Mouse (Mus musculus): Measurements from ENCODE around the gene Nkap. TPM values are rescaled to one million over a fixed set of nuclear protein-coding genes. Genes with fewer than 3 reads are reported as not detected.
"Not testable (repeated sequence)": the region's sequence is repeated elsewhere in the genome, so short reads cannot be mapped to it uniquely, and the experiment has no call there.

Gene Nkap
- polyA plus RNA-seq, 1 experiment from 2014 or later, result 20.7 TPM

DNA sequence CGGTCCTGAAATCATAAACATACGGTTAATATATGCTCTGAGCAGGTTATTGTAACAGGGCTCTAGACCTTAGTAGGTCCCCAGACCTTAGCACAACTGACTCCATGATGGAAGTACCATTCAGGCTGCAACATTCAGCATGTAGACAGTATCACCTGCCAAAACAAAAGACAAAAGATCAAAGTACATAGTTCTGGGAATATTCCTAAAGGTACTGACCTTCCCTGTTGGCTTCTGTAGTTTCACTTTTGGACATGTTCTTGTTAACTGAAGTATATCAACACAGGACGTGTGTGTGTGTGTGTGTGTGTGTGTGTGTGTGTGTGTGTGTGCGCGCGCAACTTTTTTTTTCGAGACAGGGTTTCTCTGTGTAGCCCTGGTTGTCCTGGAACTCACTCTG, 1.1 kb upstream of the Nkap start:
- Histone ChIP-seq H3K4me2 (ENCODE audit: low read length) (no peak overlapping the region), H3K9ac (ENCODE audit: low read depth, low read length) (no peak overlapping the region), H3K9me3 (ENCODE audit: control insufficient read depth, low read length) (no peaks in the 10 kb centered on the region), H3K27ac (ENCODE audit: low read depth, low read length) (no peak overlapping the region), H3K4me1 (ENCODE audit: control insufficient read depth, insufficient read depth, low read depth, low read length) (peaks cover 8% of the 10 kb centered on the region), H3K27me3 (replicated peaks; ENCODE audit: control insufficient read depth, insufficient read depth, low read length) (no peaks in the 10 kb centered on the region), H3K36me3 (ENCODE audit: control insufficient read depth, insufficient read depth, low read length) (no peaks in the 10 kb centered on the region), H3K4me3 (ENCODE audit: low read length) (no peak overlapping the region)
- WGBS, result 95% methylated on average over 7 of the region's 7 CpGs
- ATAC-seq, result no peak

DNA sequence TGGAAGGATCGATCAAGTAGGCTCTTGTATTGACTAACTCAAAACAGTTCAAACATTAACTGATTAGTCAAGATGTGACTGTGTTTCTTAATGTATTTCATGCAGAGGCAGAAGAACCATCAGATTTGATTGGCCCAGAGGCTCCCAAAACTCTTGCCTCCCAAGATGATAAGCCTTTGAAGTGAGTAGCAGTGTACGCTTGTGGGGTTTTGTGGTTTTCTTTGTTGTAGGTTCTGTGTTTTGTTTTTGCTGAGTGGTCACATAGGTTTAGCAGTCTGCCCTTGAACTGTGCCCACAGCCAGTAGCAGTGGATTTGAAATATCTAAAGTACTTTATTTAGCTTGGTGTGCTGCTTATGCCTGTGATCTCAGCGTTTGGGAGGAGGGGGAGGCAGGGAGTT, 15.1 kb downstream of the Nkap start:
- 95% methylated on average over 3 of the region's 3 CpGs for WGBS
- no peak overlapping the region for H3K4me2 ChIP-seq (ENCODE audit: low read length)
- no peaks in the 10 kb centered on the region for H3K9me3 ChIP-seq (ENCODE audit: control insufficient read depth, low read length)
- no peaks in the 10 kb centered on the region for H3K27me3 ChIP-seq (replicated peaks; ENCODE audit: control insufficient read depth, insufficient read depth, low read length)
- H3K4me1 ChIP-seq (ENCODE audit: control insufficient read depth, insufficient read depth, low read depth, low read length), result no peaks in the 10 kb centered on the region
- no peak for ATAC-seq
- no peak overlapping the region for H3K4me3 ChIP-seq (ENCODE audit: low read length)
- peaks cover 5% of the 10 kb centered on the region; the same call in 1 of the 2 replicates for H3K36me3 ChIP-seq (ENCODE audit: control insufficient read depth, insufficient read depth, low read length)
- no peak overlapping the region for H3K9ac ChIP-seq (ENCODE audit: low read depth, low read length)
- H3K27ac ChIP-seq (ENCODE audit: low read depth, low read length), result no peak overlapping the region

DNA sequence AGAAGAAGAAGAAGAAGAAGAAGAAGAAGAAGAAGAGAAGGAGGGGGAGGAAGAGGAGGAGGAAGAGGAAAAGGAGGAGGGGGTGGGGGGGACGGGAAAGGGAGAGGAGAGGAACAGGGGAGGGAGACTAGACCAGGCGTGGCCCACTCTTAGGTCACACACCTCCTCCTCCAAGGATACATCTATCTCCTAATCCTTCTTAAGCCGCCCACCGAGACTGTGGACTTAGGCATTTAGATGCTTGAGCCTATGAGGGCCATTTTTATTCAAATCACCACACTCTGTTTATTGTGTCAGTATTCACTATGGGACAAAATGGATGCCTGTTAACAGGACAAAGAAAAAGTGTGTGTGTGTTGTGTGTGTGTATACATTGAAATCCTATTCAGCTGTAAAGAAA, 17.9 kb downstream of the Nkap start:
- H3K27ac ChIP-seq (ENCODE audit: low read depth, low read length); H3K4me3 ChIP-seq (ENCODE audit: low read length); H3K4me2 ChIP-seq (ENCODE audit: low read length); ATAC-seq; H3K4me1 ChIP-seq (ENCODE audit: control insufficient read depth, insufficient read depth, low read depth, low read length); H3K36me3 ChIP-seq (ENCODE audit: control insufficient read depth, insufficient read depth, low read length); H3K9me3 ChIP-seq (ENCODE audit: control insufficient read depth, low read length); H3K9ac ChIP-seq (ENCODE audit: low read depth, low read length); H3K27me3 ChIP-seq (replicated peaks; ENCODE audit: control insufficient read depth, insufficient read depth, low read length): not testable (repeated sequence)
- WGBS, result no CpG with 5 or more reads among the region's 4 CpGs

DNA sequence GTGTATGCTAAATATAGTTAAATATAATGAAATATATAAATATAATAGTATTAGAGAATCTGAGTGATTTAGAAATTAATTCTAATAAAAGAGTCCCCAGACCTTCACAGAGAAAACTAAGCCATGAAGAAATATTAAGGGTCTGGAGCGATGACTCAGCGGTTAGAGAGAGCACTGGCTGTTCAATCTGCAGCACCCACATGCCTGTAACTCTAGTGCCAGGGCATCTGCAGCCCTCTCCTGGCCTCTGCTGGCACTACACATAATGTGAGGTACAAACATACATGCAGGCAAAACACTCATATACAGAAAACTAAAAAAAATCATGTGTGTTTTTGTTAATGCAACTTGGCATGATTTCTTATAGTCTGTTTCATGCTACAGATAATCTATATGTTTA, 18.4 kb downstream of the Nkap start:
- ATAC-seq, result no peak
- Histone ChIP-seq H3K4me1 (ENCODE audit: control insufficient read depth, insufficient read depth, low read depth, low read length) (no peaks in the 10 kb centered on the region), H3K36me3 (ENCODE audit: control insufficient read depth, insufficient read depth, low read length) (peaks cover 3% of the 10 kb centered on the region; the same call in 1 of the 2 replicates), H3K4me3 (ENCODE audit: low read length) (no peak overlapping the region), H3K27me3 (replicated peaks; ENCODE audit: control insufficient read depth, insufficient read depth, low read length) (no peaks in the 10 kb centered on the region), H3K4me2 (ENCODE audit: low read length) (no peak overlapping the region), H3K9me3 (ENCODE audit: control insufficient read depth, low read length) (no peaks in the 10 kb centered on the region), H3K27ac (ENCODE audit: low read depth, low read length) (no peak overlapping the region), H3K9ac (ENCODE audit: low read depth, low read length) (no peak overlapping the region)
- 94% methylated on average over 2 of the region's 2 CpGs for WGBS

DNA sequence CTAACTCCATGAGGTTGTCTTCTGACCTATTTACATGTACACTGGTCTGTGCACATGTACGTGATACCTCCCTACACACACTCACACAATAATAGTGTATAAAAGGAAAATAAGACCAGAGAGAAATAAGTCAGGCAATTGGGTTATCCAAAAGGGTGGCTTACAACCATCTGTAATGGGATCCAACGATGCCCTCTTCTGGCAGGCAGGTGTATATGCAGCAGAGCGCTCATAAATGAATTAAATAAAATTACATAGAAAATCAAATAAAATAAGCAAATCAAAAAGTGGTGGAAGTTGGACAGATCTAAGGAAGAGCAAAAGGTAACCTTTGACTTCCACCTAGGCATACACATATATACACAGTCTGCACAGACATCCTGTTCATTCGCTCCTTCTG, 31.2 kb downstream of the Nkap start:
- Histone ChIP-seq H3K27me3 (replicated peaks; ENCODE audit: control insufficient read depth, insufficient read depth, low read length) (no peaks in the 10 kb centered on the region), H3K9ac (ENCODE audit: low read depth, low read length) (no peak overlapping the region), H3K9me3 (ENCODE audit: control insufficient read depth, low read length) (no peaks in the 10 kb centered on the region), H3K4me3 (ENCODE audit: low read length) (no peak overlapping the region), H3K36me3 (ENCODE audit: control insufficient read depth, insufficient read depth, low read length) (0 out of 2 replicates have a peak, but pooled peaks cover 2% of the 10 kb centered on the region), H3K27ac (ENCODE audit: low read depth, low read length) (no peak overlapping the region), H3K4me1 (ENCODE audit: control insufficient read depth, insufficient read depth, low read depth, low read length) (no peaks in the 10 kb centered on the region), H3K4me2 (ENCODE audit: low read length) (no peak overlapping the region)
- WGBS, result 63% methylated on average over 4 of the region's 4 CpGs
- ATAC-seq, result no peak

DNA sequence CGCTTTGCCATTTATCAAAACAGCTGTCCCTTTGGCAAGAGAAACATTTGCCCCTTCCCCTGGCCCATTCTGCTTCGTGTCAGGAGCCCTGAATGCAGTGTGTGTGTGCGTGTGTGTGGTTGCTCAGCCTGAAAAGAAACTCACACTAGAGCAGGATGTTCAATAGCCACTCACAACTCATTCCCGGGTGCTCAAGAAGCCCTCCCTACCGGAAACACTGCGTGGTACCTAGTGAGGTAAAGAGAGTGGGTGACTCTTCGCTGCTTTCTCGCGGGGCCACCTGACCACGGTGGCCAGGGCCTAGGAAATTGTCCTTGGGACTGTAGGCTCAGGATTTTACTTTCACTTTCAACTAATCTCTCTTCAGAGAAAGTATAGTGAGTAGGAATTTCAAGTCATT, 34.6 kb downstream of the Nkap start:
- Histone ChIP-seq H3K4me1 (ENCODE audit: control insufficient read depth, insufficient read depth, low read depth, low read length) (no peaks in the 10 kb centered on the region), H3K9me3 (ENCODE audit: control insufficient read depth, low read length) (no peaks in the 10 kb centered on the region), H3K27ac (ENCODE audit: low read depth, low read length) (no peak overlapping the region), H3K36me3 (ENCODE audit: control insufficient read depth, insufficient read depth, low read length) (no peaks in the 10 kb centered on the region), H3K27me3 (replicated peaks; ENCODE audit: control insufficient read depth, insufficient read depth, low read length) (no peaks in the 10 kb centered on the region), H3K9ac (ENCODE audit: low read depth, low read length) (no peak overlapping the region), H3K4me3 (ENCODE audit: low read length) (no peak overlapping the region), H3K4me2 (ENCODE audit: low read length) (no peak overlapping the region)
- 67% methylated on average over 9 of the region's 10 CpGs for WGBS
- ATAC-seq, result no peak

DNA sequence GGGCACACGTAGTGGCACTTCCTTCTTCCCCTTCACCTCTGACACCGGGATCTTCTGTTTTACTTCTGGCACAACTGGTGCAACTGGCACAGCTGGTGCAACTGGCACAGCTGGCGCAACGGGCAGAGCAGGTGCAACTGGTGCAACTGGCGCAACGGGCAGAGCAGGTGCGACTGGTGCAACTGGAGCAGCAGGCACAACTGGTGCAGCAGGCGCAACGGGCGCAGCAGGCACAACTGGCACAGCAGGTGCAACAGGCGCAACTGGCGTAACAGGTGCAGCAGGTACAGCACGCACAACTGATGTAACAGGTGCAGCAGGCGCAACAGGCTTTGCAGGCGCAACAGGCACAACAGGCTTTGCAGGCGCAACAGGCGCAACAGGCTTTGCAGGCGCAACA, 36.5 kb downstream of the Nkap start:
- H3K27ac ChIP-seq (ENCODE audit: low read depth, low read length), result no peak overlapping the region
- H3K9me3 ChIP-seq (ENCODE audit: control insufficient read depth, low read length), result no peaks in the 10 kb centered on the region
- H3K27me3 ChIP-seq (replicated peaks; ENCODE audit: control insufficient read depth, insufficient read depth, low read length), result no peaks in the 10 kb centered on the region
- H3K4me1 ChIP-seq (ENCODE audit: control insufficient read depth, insufficient read depth, low read depth, low read length), result no peaks in the 10 kb centered on the region
- 79% methylated on average over 18 of the region's 18 CpGs for WGBS
- no peak overlapping the region for H3K4me2 ChIP-seq (ENCODE audit: low read length)
- no peaks in the 10 kb centered on the region for H3K36me3 ChIP-seq (ENCODE audit: control insufficient read depth, insufficient read depth, low read length)
- no peak overlapping the region for H3K9ac ChIP-seq (ENCODE audit: low read depth, low read length)
- no peak for ATAC-seq
- no peak overlapping the region for H3K4me3 ChIP-seq (ENCODE audit: low read length)

DNA sequence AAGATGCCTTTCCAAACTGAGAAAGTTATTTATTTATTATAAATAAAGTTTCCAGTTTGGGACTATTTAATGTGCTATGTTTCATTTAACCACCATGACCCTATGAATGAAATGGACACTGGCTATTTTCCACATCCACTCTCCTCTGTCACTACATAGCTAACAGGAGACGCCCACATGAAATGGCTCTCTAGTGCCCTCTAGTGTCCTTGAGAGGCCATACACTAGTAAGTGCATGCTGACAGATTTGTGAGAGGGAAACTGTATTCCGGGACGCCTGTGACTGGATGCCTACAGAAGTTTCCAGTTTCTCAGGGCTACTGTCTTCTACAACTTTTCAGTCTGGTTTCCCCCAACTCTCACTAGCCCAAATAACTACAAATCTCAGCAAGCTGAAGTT, 40.5 kb downstream of the Nkap start:
- Histone ChIP-seq H3K4me2 (ENCODE audit: low read length) (no peak overlapping the region), H3K9ac (ENCODE audit: low read depth, low read length) (no peak overlapping the region), H3K27ac (ENCODE audit: low read depth, low read length) (no peak overlapping the region), H3K4me1 (ENCODE audit: control insufficient read depth, insufficient read depth, low read depth, low read length) (no peaks in the 10 kb centered on the region), H3K9me3 (ENCODE audit: control insufficient read depth, low read length) (no peaks in the 10 kb centered on the region), H3K27me3 (replicated peaks; ENCODE audit: control insufficient read depth, insufficient read depth, low read length) (no peaks in the 10 kb centered on the region), H3K4me3 (ENCODE audit: low read length) (no peak overlapping the region), H3K36me3 (ENCODE audit: control insufficient read depth, insufficient read depth, low read length) (no peaks in the 10 kb centered on the region)
- no peak; the same call in 1 of the 2 replicates for ATAC-seq
- 40% methylated on average over 3 of the region's 3 CpGs for WGBS

DNA sequence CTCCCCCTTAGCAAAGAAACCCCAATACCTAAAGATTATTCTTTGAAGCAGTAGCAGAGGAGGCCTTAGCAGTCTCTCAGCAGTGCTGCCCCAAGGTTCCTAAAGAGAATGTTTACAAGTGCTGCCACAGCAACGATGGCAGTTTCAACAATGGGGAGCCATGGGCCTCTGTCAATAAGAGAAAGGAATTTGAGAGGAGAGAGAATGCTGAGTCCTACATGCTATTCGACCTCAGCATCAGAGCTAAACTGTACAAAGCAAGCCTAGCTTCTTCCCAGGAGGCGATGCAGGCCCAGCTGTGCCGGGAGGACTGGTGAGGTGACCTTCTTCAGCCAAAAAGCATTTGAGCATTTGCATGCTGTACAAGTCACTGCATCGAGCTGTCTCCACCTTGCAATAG, 42.1 kb downstream of the Nkap start, which contains the start of gene Akap14:
Gene Akap14, minus strand, starts transcription at position 101 of the 400 bp plus-strand sequence.
- no peaks in the 10 kb centered on the region for H3K27me3 ChIP-seq (replicated peaks; ENCODE audit: control insufficient read depth, insufficient read depth, low read length)
- H3K9me3 ChIP-seq (ENCODE audit: control insufficient read depth, low read length), result no peaks in the 10 kb centered on the region
- H3K36me3 ChIP-seq (ENCODE audit: control insufficient read depth, insufficient read depth, low read length), result no peaks in the 10 kb centered on the region
- no peak within 1 kb of the TSS for H3K4me2 ChIP-seq (ENCODE audit: low read length)
- WGBS, result 36% methylated on average over 5 of the region's 5 CpGs
- no peaks in the 10 kb centered on the region for H3K4me1 ChIP-seq (ENCODE audit: control insufficient read depth, insufficient read depth, low read depth, low read length)
- H3K9ac ChIP-seq (ENCODE audit: low read depth, low read length), result no peak within 1 kb of the TSS
- ATAC-seq, result 0 out of 2 replicates have a peak, but pooled peaks have one; percentile 45
- H3K27ac ChIP-seq (ENCODE audit: low read depth, low read length), result no peak within 1 kb of the TSS
- no peak within 1 kb of the TSS for H3K4me3 ChIP-seq (ENCODE audit: low read length)

DNA sequence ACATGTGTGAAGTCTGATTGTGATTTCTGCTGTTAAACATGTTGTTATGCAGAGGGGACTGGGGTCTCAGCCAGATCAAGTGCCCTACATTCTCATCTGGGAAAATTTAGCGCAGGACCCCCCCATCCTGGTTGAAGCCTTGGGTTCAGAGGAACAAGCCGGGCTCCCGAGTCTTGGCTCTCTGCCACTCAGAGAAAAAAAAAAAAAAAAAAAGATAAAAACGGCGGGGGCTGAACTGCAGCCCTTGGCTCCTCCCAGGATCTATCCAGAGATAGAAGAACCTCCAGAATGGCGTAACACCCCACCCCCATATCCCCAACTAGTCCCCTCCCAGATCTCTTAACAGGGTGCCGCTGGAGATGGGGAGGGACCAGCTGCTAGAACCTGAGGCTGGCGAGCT, 57.8 kb downstream of the Nkap start:
- not testable (repeated sequence) for H3K9me3 ChIP-seq (ENCODE audit: control insufficient read depth, low read length); H3K4me1 ChIP-seq (ENCODE audit: control insufficient read depth, insufficient read depth, low read depth, low read length); H3K9ac ChIP-seq (ENCODE audit: low read depth, low read length); H3K4me2 ChIP-seq (ENCODE audit: low read length); H3K27me3 ChIP-seq (replicated peaks; ENCODE audit: control insufficient read depth, insufficient read depth, low read length); H3K4me3 ChIP-seq (ENCODE audit: low read length); H3K36me3 ChIP-seq (ENCODE audit: control insufficient read depth, insufficient read depth, low read length); ATAC-seq; H3K27ac ChIP-seq (ENCODE audit: low read depth, low read length)
- WGBS, result 57% methylated on average over 4 of the region's 8 CpGs

Measured in hindbrain, embryonic 16.5 days (tissue).